Mouse (Mus musculus) heart, embryonic 10.5 days (tissue): ENCODE measurements around the gene Lrrc49. TPM values are rescaled to one million over a fixed set of nuclear protein-coding genes. Genes with fewer than 3 reads are reported as not detected.

Source experiments
- polyA plus RNA-seq: library from polyadenylated mRNA; unstranded; fragments of >200 nt; fragmentation: Nextera tagmentation; extraction: Ambion mirVana; gene quantifications from 2 replicates; pipeline ENCODE4 v1.2.1, GENCODE M21; 2016

The Lrrc49 gene
- polyA plus RNA-seq, 1 experiment from 2014 or later = 12.4 TPM

Other genes with a start within 250 kb of the Lrrc49 start
- 19.5 and 24.2 TPM in 2 replicates for gene Thsd4, start 166.1 kb downstream of the Lrrc49 start, polyA plus RNA-seq
- gene Larp6, start 24.8 kb upstream of the Lrrc49 start, polyA plus RNA-seq = 0.44 and 0.68 TPM in 2 replicates
- 34.3 and 39.5 TPM in 2 replicates for gene Uaca, start 106.4 kb upstream of the Lrrc49 start, polyA plus RNA-seq